Mouse (Mus musculus) MEL (cell line): ENCODE data around the gene Gm2431. TPM values are rescaled to one million over a fixed set of nuclear protein-coding genes. Genes with fewer than 3 reads are reported as not detected.

Experiments
- DNase-seq: peaks from one replicate; pipeline ENCODE4 v3.0.0; 2011; ENCODE audit warnings: low read depth, low spot score
- H3K27ac ChIP-seq: 2 replicates; pipeline ENCODE4 v1.5.1; 2012; ENCODE audit warnings: low read depth, mild to moderate bottlenecking, control low read depth, low read length, moderate library complexity; ENCODE audit not compliant: control insufficient read depth
- H3K27me3 ChIP-seq, 2 experiments: fragments of 150-350 bp in 1 of 2; sonication (generic) in 1 of 2; 2 replicates each; pipeline ENCODE4 v1.6.1; 2012; ENCODE audit warnings: low read length in 2 of 2, mild to moderate bottlenecking in 2 of 2, improper control_type of control experiment in 1 of 2, moderate library complexity in 1 of 2; ENCODE audit not compliant: insufficient read depth in 2 of 2, control insufficient read depth in 1 of 2
- H3K36me3 ChIP-seq, 2 experiments: 2 replicates each; pipeline ENCODE4 v1.6.1; 2012 to 2014; ENCODE audit warnings: low read length in 2 of 2, improper control_type of control experiment in 1 of 2, inconsistent platforms in 1 of 2, mild to moderate bottlenecking in 1 of 2; ENCODE audit not compliant: insufficient read depth in 2 of 2, control insufficient read depth in 1 of 2
- H3K4me1 ChIP-seq, 2 experiments: fragments of 150-350 bp in 1 of 2; sonication (generic) in 1 of 2; 2 replicates each; pipeline ENCODE4 v1.6.1; 2012; ENCODE audit warnings: low read length in 2 of 2, improper control_type of control experiment in 1 of 2, mild to moderate bottlenecking in 1 of 2; ENCODE audit not compliant: insufficient read depth in 2 of 2, control insufficient read depth in 1 of 2
- H3K4me3 ChIP-seq, 2 experiments: fragments of 150-350 bp in 1 of 2; sonication (generic) in 1 of 2; 2 replicates each; pipeline ENCODE4 v1.5.1; 2012; ENCODE audit warnings: low read depth in 2 of 2, low read length in 2 of 2, mild to moderate bottlenecking in 2 of 2, moderate library complexity in 2 of 2, control low read depth in 1 of 2, improper control_type of control experiment in 1 of 2; ENCODE audit not compliant: control insufficient read depth in 1 of 2, insufficient read depth in 1 of 2
- H3K79me2 ChIP-seq: 2 replicates; pipeline ENCODE4 v1.6.1; 2012; ENCODE audit warnings: mild to moderate bottlenecking, low read length, moderate library complexity; ENCODE audit not compliant: control insufficient read depth, poor library complexity, insufficient read depth
- H3K9ac ChIP-seq: 2 replicates; pipeline ENCODE4 v1.6.1; 2012; ENCODE audit warnings: low read depth, mild to moderate bottlenecking, control low read depth, low read length, moderate library complexity; ENCODE audit not compliant: control insufficient read depth, poor library complexity, severe bottlenecking
- H3K9me3 ChIP-seq: fragments of 150-350 bp; sonication (generic); replicated peaks from 2 replicates; pipeline ENCODE4 v1.6.1; 2012; ENCODE audit warnings: mild to moderate bottlenecking, low read length, improper control_type of control experiment, moderate library complexity; ENCODE audit not compliant: insufficient read depth
- BHLHE40 ChIP-seq: IDR thresholded peaks from 2 replicates; pipeline ENCODE4 v1.6.1; 2012; ENCODE audit warnings: low read depth, mild to moderate bottlenecking, inconsistent platforms, low read length, improper control_type of control experiment, borderline replicate concordance
- CHD1 ChIP-seq: IDR thresholded peaks from 2 replicates; pipeline ENCODE4 v1.6.1; 2012; ENCODE audit warnings: low read depth, mild to moderate bottlenecking, inconsistent platforms, low read length, improper control_type of control experiment
- CHD2 ChIP-seq: IDR thresholded peaks from 2 replicates; pipeline ENCODE4 v1.6.1; 2011; ENCODE audit warnings: low read length, improper control_type of control experiment
- CTCF ChIP-seq, 3 experiments: IDR thresholded peaks in 2 of 3; conservative IDR thresholded peaks in 1 of 3; 2 replicates each; pipeline ENCODE4 v1.5.1; 2011 to 2012; ENCODE audit warnings: low read length in 3 of 3, low read depth in 2 of 3, mild to moderate bottlenecking in 2 of 3, improper control_type of control experiment in 1 of 3, inconsistent platforms in 1 of 3, mixed read lengths in 1 of 3, moderate library complexity in 1 of 3; ENCODE audit not compliant: control insufficient read depth in 1 of 3, insufficient read depth in 1 of 3, poor library complexity in 1 of 3, severe bottlenecking in 1 of 3
- E2F4 ChIP-seq: IDR thresholded peaks from 2 replicates; pipeline ENCODE4 v1.6.1; 2011; ENCODE audit warnings: low read depth, low read length, improper control_type of control experiment, borderline replicate concordance
- ELF1 ChIP-seq: IDR thresholded peaks from 2 replicates; pipeline ENCODE4 v1.6.1; 2014; ENCODE audit warnings: low read depth, mild to moderate bottlenecking, inconsistent platforms, low read length, improper control_type of control experiment, moderate library complexity
- EP300 ChIP-seq, 2 experiments: IDR thresholded peaks; 2 replicates each; pipeline ENCODE4 v1.6.1; 2011; ENCODE audit warnings: improper control_type of control experiment in 2 of 2, low read length in 2 of 2, low read depth in 1 of 2, mild to moderate bottlenecking in 1 of 2
- ETS1 ChIP-seq: IDR thresholded peaks from 2 replicates; pipeline ENCODE4 v1.6.1; 2012; ENCODE audit warnings: low read depth, mild to moderate bottlenecking, inconsistent platforms, low read length, improper control_type of control experiment, moderate library complexity
- GABPA ChIP-seq: IDR thresholded peaks from 2 replicates; pipeline ENCODE4 v1.6.1; 2012; ENCODE audit warnings: low read depth, mild to moderate bottlenecking, inconsistent platforms, low read length, improper control_type of control experiment, moderate library complexity
- GATA1 ChIP-seq: IDR thresholded peaks from 2 replicates; pipeline ENCODE4 v1.6.1; 2011; ENCODE audit warnings: low read depth, low read length, improper control_type of control experiment
- HCFC1 ChIP-seq: IDR thresholded peaks from 2 replicates; pipeline ENCODE4 v1.6.1; 2012; ENCODE audit warnings: low read depth, mild to moderate bottlenecking, inconsistent platforms, low read length, improper control_type of control experiment, moderate library complexity
- JUND ChIP-seq: IDR thresholded peaks from 2 replicates; pipeline ENCODE4 v1.6.1; 2011; ENCODE audit warnings: low read depth, mild to moderate bottlenecking, improper control_type of control experiment, low read length
- KAT2A ChIP-seq: conservative IDR thresholded peaks from 2 replicates; pipeline ENCODE4 v1.6.1; 2012; ENCODE audit warnings: low read depth, low read length, improper control_type of control experiment, inconsistent platforms
- MAFK ChIP-seq: IDR thresholded peaks from 2 replicates; pipeline ENCODE4 v1.6.1; 2011; ENCODE audit warnings: low read depth, mild to moderate bottlenecking, low read length, improper control_type of control experiment, borderline replicate concordance
- MAX ChIP-seq: IDR thresholded peaks from 2 replicates; pipeline ENCODE4 v1.6.1; 2011; ENCODE audit warnings: low read length, improper control_type of control experiment
- MAZ ChIP-seq: IDR thresholded peaks from 2 replicates; pipeline ENCODE4 v1.6.1; 2012; ENCODE audit warnings: low read depth, mild to moderate bottlenecking, inconsistent platforms, low read length, improper control_type of control experiment
- MEF2A ChIP-seq: IDR thresholded peaks from 2 replicates; pipeline ENCODE4 v1.6.1; 2014; ENCODE audit warnings: low read depth, mild to moderate bottlenecking, inconsistent platforms, low read length, improper control_type of control experiment; ENCODE audit not compliant: poor library complexity, insufficient replicate concordance, severe bottlenecking; ENCODE audit errors: extremely low read depth
- MYB ChIP-seq: IDR thresholded peaks from 2 replicates; pipeline ENCODE4 v1.6.1; 2011; ENCODE audit warnings: mild to moderate bottlenecking, low read depth, low read length, improper control_type of control experiment
- MYC ChIP-seq: IDR thresholded peaks from 2 replicates; pipeline ENCODE4 v1.6.1; 2011; ENCODE audit warnings: low read depth, mild to moderate bottlenecking, low read length, improper control_type of control experiment, moderate library complexity
- NELFE ChIP-seq: IDR thresholded peaks from 2 replicates; pipeline ENCODE4 v1.6.1; 2011; ENCODE audit warnings: low read depth, low read length, improper control_type of control experiment
- NRF1 ChIP-seq: IDR thresholded peaks from 2 replicates; pipeline ENCODE4 v1.6.1; 2014; ENCODE audit warnings: low read depth, mild to moderate bottlenecking, inconsistent platforms, low read length, improper control_type of control experiment, moderate library complexity; ENCODE audit not compliant: poor library complexity, insufficient read depth, severe bottlenecking
- POLR2A ChIP-seq, 2 experiments: IDR thresholded peaks; 2 replicates each; pipeline ENCODE4 v1.6.1; 2011 to 2012; ENCODE audit warnings: low read length in 2 of 2, mild to moderate bottlenecking in 2 of 2, control low read depth in 1 of 2, improper control_type of control experiment in 1 of 2, low read depth in 1 of 2, moderate library complexity in 1 of 2; ENCODE audit not compliant: control insufficient read depth in 1 of 2, insufficient read depth in 1 of 2, poor library complexity in 1 of 2
- POLR2AphosphoS2 ChIP-seq: IDR thresholded peaks from 2 replicates; pipeline ENCODE4 v1.6.1; 2011; ENCODE audit warnings: low read length, improper control_type of control experiment
- POLR2AphosphoS5 ChIP-seq: IDR thresholded peaks from 2 replicates; pipeline ENCODE4 v1.6.1; 2012; ENCODE audit warnings: low read depth, borderline replicate concordance, mild to moderate bottlenecking, inconsistent platforms, low read length, moderate library complexity, mixed read lengths
- RAD21 ChIP-seq: IDR thresholded peaks from 2 replicates; pipeline ENCODE4 v1.6.1; 2011; ENCODE audit warnings: mild to moderate bottlenecking, low read depth, low read length, improper control_type of control experiment
- RCOR1 ChIP-seq: IDR thresholded peaks from 2 replicates; pipeline ENCODE4 v1.6.1; 2012; ENCODE audit warnings: low read depth, mild to moderate bottlenecking, inconsistent platforms, low read length, improper control_type of control experiment
- SIN3A ChIP-seq: IDR thresholded peaks from 2 replicates; pipeline ENCODE4 v1.6.1; 2012; ENCODE audit warnings: low read length, improper control_type of control experiment, inconsistent platforms
- SMC3 ChIP-seq: IDR thresholded peaks from 2 replicates; pipeline ENCODE4 v1.6.1; 2011; ENCODE audit warnings: low read depth, low read length, improper control_type of control experiment
- TAL1 ChIP-seq: IDR thresholded peaks from 2 replicates; pipeline ENCODE4 v1.6.1; 2012; ENCODE audit warnings: mild to moderate bottlenecking, inconsistent platforms, low read length, moderate library complexity, mixed read lengths
- TBP ChIP-seq: IDR thresholded peaks from 2 replicates; pipeline ENCODE4 v1.8.0; 2011; ENCODE audit warnings: low read depth, low read length, improper control_type of control experiment
- TCF12 ChIP-seq: IDR thresholded peaks from 2 replicates; pipeline ENCODE4 v1.6.1; 2014; ENCODE audit warnings: low read depth, mild to moderate bottlenecking, inconsistent platforms, low read length, improper control_type of control experiment, moderate library complexity
- UBTF ChIP-seq: IDR thresholded peaks from 2 replicates; pipeline ENCODE4 v1.6.1; 2012; ENCODE audit warnings: low read depth, mild to moderate bottlenecking, inconsistent platforms, low read length, improper control_type of control experiment, moderate library complexity, borderline replicate concordance; ENCODE audit not compliant: insufficient read depth
- USF1 ChIP-seq: IDR thresholded peaks from 2 replicates; pipeline ENCODE4 v1.6.1; 2014; ENCODE audit warnings: low read depth, mild to moderate bottlenecking, inconsistent platforms, low read length, improper control_type of control experiment, moderate library complexity
- USF2 ChIP-seq, 2 experiments: IDR thresholded peaks; 2 replicates each; pipeline ENCODE4 v1.6.1; 2011 to 2012; ENCODE audit warnings: improper control_type of control experiment in 2 of 2, low read length in 2 of 2, borderline replicate concordance in 1 of 2, inconsistent platforms in 1 of 2, low read depth in 1 of 2, mild to moderate bottlenecking in 1 of 2; ENCODE audit not compliant: insufficient read depth in 1 of 2
- ZC3H11A ChIP-seq: IDR thresholded peaks from 2 replicates; pipeline ENCODE4 v1.6.1; 2012; ENCODE audit warnings: low read depth, mild to moderate bottlenecking, inconsistent platforms, low read length, improper control_type of control experiment
- ZKSCAN1 ChIP-seq: IDR thresholded peaks from 2 replicates; pipeline ENCODE4 v1.6.1; 2012; ENCODE audit warnings: low read depth, mild to moderate bottlenecking, inconsistent platforms, low read length, improper control_type of control experiment, moderate library complexity
- ZNF384 ChIP-seq: IDR thresholded peaks from 2 replicates; pipeline ENCODE4 v1.6.1; 2012; ENCODE audit warnings: low read depth, mild to moderate bottlenecking, inconsistent platforms, low read length, improper control_type of control experiment
- polyA plus RNA-seq, 2 experiments: library from polyadenylated mRNA; stranded (reverse) in 1 of 2; unstranded in 1 of 2; fragments of >175 nt in 1 of 2; fragments of >200 nt in 1 of 2; gene quantifications; 2 replicates each; pipeline versions ENCODE4 v1.2.1 to v1.2.4; 2012; ENCODE audit warnings: low replicate concordance in 2 of 2, low read depth in 1 of 2; ENCODE audit not compliant: insufficient read length in 2 of 2, insufficient read depth in 1 of 2, missing spikeins in 1 of 2
- total RNA-seq: library from RNA; depleted of rRNA; stranded (reverse); fragments of 300-350 nt; gene quantifications from 2 replicates; pipeline ENCODE4 v1.2.3, GENCODE M21; 2012

Gm2431 gene
- total and polyA plus RNA-seq, 3 experiments, result not detected

- H3K27me3 ChIP-seq, result no peaks in the 10 kb centered on the region; a peak in 2 of 4 replicates
- H3K79me2 ChIP-seq, result no peaks in the 10 kb centered on the region; the same call in 1 of the 2 replicates
- peak overlapping the region; percentile 64 for H3K9ac ChIP-seq
- no peaks in the 10 kb centered on the region for H3K4me1 ChIP-seq
- H3K27ac ChIP-seq, result peak overlapping the region; percentile 54
- no peaks in the 10 kb centered on the region for H3K36me3 ChIP-seq
- no peaks in the 10 kb centered on the region for H3K9me3 ChIP-seq
- peak overlapping the region; percentile 52 to 64 for H3K4me3 ChIP-seq
- peak; percentile 91 for DNase-seq
- TF ChIP-seq TAL1 (no peak), E2F4 (no peak), MYB (no peak), POLR2AphosphoS5 (no peak), USF1 (no peak), CHD1 (no peak), EP300 (IDR thresholded peaks at IDR 0.05; ENCODE audit: low read depth in 1 of 2, low read length in 2 of 2) (no peak), ZKSCAN1 (no peak), TBP (no peak), RAD21 (peak; percentile 53), GABPA (no peak), NRF1 (no peak), POLR2AphosphoS2 (no peak), SIN3A (peak; percentile 49; the same call in 1 of the 2 replicates), POLR2A (IDR thresholded peaks at IDR 0.05; ENCODE audit: control insufficient read depth in 1 of 2, insufficient read depth in 1 of 2, low read depth in 1 of 2, low read length in 2 of 2, poor library complexity in 1 of 2) (no peak; a peak in 1 of 4 replicates), JUND (no peak), MAX (peak; percentile 52; the same call in 1 of the 2 replicates), SMC3 (peak; percentile 55), HCFC1 (peak; percentile 67), UBTF (no peak), MYC (peak; percentile 68; the same call in 1 of the 2 replicates), RCOR1 (no peak), NELFE (peak; percentile 25), ELF1 (peak; percentile 17; the same call in 1 of the 2 replicates), MAZ (0 out of 2 replicates have a peak, but pooled peaks have one; percentile 1), GATA1 (no peak), KAT2A (no peak), USF2 (IDR thresholded peaks at IDR 0.05; ENCODE audit: borderline replicate concordance in 1 of 2, insufficient read depth in 1 of 2, low read depth in 1 of 2, low read length in 2 of 2) (no peak), ZNF384 (no peak), CTCF (IDR thresholded peaks at IDR 0.05 in 2 of 3, conservative IDR thresholded peaks at IDR 0.05 in 1 of 3; ENCODE audit: control insufficient read depth in 1 of 3, insufficient read depth in 1 of 3, low read depth in 2 of 3, low read length in 3 of 3, poor library complexity in 1 of 3, severe bottlenecking in 1 of 3) (peak; percentile 59 to 87 (median 77)), ETS1 (no peak), TCF12 (no peak), MEF2A (no peak), CHD2 (no peak), BHLHE40 (peak; percentile 24; the same call in 1 of the 2 replicates), MAFK (no peak), ZC3H11A (peak; percentile 49)
Observed at GRCm38 (mm10) chr7:142284615-142285080, 26.5 kb upstream of the Gm2431 start.
